Mouse (Mus musculus): Measurements from ENCODE around the gene Cdh13.

GRCm38 (mm10) chr8:118826761-118827160 is 543.2 kb downstream of the Cdh13 start:
- TF ChIP-seq CTCF (IDR thresholded peaks at IDR 0.05; ENCODE audit: control insufficient read depth, insufficient read depth, low read length) (no peak), POLR2A (IDR thresholded peaks at IDR 0.05; ENCODE audit: borderline replicate concordance, control insufficient read depth, low read depth, low read length) (no peak)

All from bone marrow, adult 2 months (tissue).